Mouse (Mus musculus) CH12.LX (cell line): ENCODE data around the gene Asns.

Experiments used
- CTCF ChIP-seq, 2 experiments: IDR thresholded peaks in 1 of 2; conservative IDR thresholded peaks in 1 of 2; 2 replicates each; pipeline ENCODE4 v1.5.1; 2011 to 2012; ENCODE audit warnings: low read depth in 2 of 2, low read length in 2 of 2, improper control_type of control experiment in 1 of 2, inconsistent platforms in 1 of 2, mild to moderate bottlenecking in 1 of 2, moderate library complexity in 1 of 2
- MEF2A ChIP-seq: IDR thresholded peaks from 2 replicates; pipeline ENCODE4 v1.6.1; 2014; ENCODE audit warnings: low read depth, mild to moderate bottlenecking, inconsistent platforms, low read length, improper control_type of control experiment, borderline replicate concordance
- MYC ChIP-seq: IDR thresholded peaks from 2 replicates; pipeline ENCODE4 v1.6.1; 2011; ENCODE audit warnings: low read depth, mild to moderate bottlenecking, improper control_type of control experiment, low read length
- POLR2A ChIP-seq: IDR thresholded peaks from 2 replicates; pipeline ENCODE4 v1.6.1; 2011; ENCODE audit warnings: low read depth, mild to moderate bottlenecking, improper control_type of control experiment, low read length
- ZKSCAN1 ChIP-seq: IDR thresholded peaks from 2 replicates; pipeline ENCODE4 v1.6.1; 2012; ENCODE audit warnings: low read depth, inconsistent platforms, low read length, improper control_type of control experiment, borderline replicate concordance
- ZNF384 ChIP-seq: IDR thresholded peaks from 2 replicates; pipeline ENCODE4 v1.6.1; 2012; ENCODE audit warnings: low read depth, low read length, improper control_type of control experiment, inconsistent platforms

DNA sequence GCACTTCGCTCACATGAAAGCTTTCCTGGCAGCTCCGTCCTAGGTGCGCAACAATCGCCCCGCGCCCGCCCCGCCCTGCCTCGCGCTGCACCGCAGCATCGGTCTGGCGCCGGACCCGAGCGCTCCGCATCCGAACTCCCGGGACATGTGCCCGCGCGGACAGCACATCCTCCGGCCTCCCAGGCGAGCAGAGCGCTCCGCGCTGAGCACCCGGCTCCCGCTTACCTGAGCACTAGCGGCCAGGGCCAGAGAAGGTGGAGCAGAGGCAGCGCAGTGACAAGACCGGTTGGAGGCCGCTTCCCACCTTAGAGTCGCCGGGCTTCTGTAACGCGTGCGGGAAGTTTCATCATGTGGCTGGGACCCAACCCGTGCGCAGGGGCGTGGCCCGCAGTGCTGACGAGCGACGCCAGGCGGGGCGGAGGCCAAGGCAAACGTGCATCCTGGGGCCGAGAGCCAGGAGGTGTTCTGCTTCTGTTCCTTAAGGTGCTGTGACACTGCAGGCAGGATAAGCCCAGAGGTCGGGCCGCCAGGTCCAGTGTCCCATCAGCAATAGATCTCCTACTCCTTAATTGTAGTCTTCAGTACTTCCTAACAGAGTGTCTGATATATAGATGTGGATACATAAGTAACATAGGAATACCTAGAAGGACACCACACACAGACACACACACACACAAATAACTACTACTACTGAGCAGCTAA lies at the start of gene Asns:
- TF ChIP-seq CTCF (conservative IDR thresholded peaks at IDR 0.05 in 1 of 2, IDR thresholded peaks at IDR 0.05 in 1 of 2; ENCODE audit: low read depth in 2 of 2, low read length in 2 of 2) = no peak
- TF ChIP-seq ZNF384 = no peak
- no peak for TF ChIP-seq ZKSCAN1
- no peak for TF ChIP-seq MYC
- no peak for TF ChIP-seq POLR2A
- TF ChIP-seq MEF2A = no peak
